Mouse (Mus musculus): ENCODE measurements around the gene Pde1c.
"Not testable (repeated sequence)": the region's sequence is repeated elsewhere in the genome, so short reads cannot be mapped to it uniquely, and the experiment has no call there.

DNA sequence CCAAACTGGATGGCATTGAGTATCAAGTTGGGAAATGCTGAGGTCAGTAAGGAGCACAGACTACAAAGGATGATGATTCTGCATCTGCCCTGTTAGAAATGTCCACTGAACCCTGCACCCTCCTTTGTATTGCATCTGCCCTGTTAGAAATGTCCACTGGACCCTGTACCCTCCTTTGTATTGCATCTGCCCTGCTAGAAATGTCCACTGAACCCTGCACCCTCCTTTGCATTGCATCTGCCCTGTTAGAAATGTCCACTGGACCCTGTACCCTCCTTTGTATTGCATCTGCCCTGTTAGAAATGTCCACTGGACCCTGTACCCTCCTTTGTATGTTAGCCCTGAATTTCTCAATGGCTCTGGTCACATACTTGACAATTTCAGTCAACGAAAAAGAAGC, 40.6 kb upstream of the Pde1c start:
- TF ChIP-seq CTCF, EP300 (IDR thresholded peaks at IDR 0.05; ENCODE audit: low read depth): not testable (repeated sequence)
